Mouse (Mus musculus): ENCODE data around the gene Serpina6. TPM values are rescaled to one million over a fixed set of nuclear protein-coding genes. Genes with fewer than 3 reads are reported as not detected.

Serpina6 gene
- polyA plus RNA-seq, 2 experiments: 793 to 1,383 TPM

DNA sequence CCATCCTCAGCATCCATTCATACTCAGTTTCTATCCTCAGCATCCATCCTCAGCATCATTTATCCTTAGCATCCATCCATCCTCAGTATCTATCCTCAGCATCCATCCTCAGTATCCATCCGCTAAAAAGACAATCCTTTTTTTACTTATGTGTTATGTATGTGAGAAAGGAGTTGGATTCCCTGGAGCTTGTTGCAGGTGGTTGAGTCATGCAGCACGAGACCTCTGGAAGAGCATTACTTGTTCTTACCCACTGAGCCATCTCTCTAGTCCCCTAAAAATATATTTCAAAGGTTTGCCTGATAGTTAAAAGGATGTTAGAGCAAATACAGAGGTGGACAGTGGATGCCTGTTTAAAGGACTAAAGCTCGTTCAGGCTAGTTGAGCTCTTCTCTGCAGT lies 55.2 kb downstream of the Serpina6 start:
- Histone ChIP-seq H3K27ac (no peak overlapping the region), H3K4me3 (ENCODE audit: insufficient read depth in 1 of 2, low read depth in 2 of 2, low read length in 2 of 2) (no peak overlapping the region), H3K9me3 (ENCODE audit: control insufficient read depth, low read length) (no peaks in the 10 kb centered on the region), H3K36me3 (replicated peaks; ENCODE audit: control insufficient read depth, insufficient read depth, low read depth) (no peaks in the 10 kb centered on the region), H3K27me3 (ENCODE audit: control insufficient read depth, insufficient read depth, low read length) (no peaks in the 10 kb centered on the region), H3K9ac (replicated peaks) (no peak overlapping the region), H3K4me1 (replicated peaks; ENCODE audit: control insufficient read depth in 2 of 2, insufficient read depth in 2 of 2, low read length in 1 of 2) (no peaks in the 10 kb centered on the region; a peak in 1 of 4 replicates), H3K4me2 (ENCODE audit: low read depth) (no peak overlapping the region)
- ATAC-seq (ENCODE audit: insufficient read depth) (no peak), DNase-seq (ENCODE audit: low read depth in 3 of 3, low spot score in 3 of 3) (no peak)
- WGBS (ENCODE audit: insufficient replicate concordance): 54% methylated on average over 3 of the region's 3 CpGs
- TF ChIP-seq CTCF (IDR thresholded peaks at IDR 0.05; ENCODE audit: low read depth): no peak
- no peak for TF ChIP-seq EP300 (IDR thresholded peaks at IDR 0.05; ENCODE audit: low read depth)

DNA sequence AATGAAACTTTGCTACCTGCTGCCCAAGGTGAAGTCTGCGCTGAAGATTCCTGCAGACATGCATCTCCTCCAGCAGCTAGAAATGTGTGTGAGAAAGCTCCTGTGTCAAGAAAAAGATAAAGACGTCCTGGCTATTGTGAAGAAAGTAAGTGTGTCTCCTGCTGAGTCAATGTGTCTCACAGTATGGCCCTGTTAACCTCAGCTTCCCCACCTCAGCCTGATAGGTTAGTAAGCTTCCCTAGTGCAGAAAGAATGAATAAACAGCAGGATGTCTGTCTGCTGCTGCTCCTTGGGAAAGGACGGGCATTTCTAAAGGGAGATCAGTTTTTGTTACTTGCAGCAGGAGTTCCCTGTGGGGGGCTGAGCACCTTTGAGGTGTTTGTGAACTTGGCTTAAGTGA lies 56.6 kb downstream of the Serpina6 start:
- DNase-seq (ENCODE audit: low read depth in 3 of 3, low spot score in 3 of 3) (no peak), ATAC-seq (ENCODE audit: insufficient read depth) (no peak)
- no peaks in the 10 kb centered on the region for H3K9me3 ChIP-seq (ENCODE audit: control insufficient read depth, low read length)
- WGBS (ENCODE audit: insufficient replicate concordance): 29% methylated on average over 3 of the region's 3 CpGs
- H3K27ac ChIP-seq: no peak overlapping the region
- H3K4me1 ChIP-seq (replicated peaks; ENCODE audit: control insufficient read depth in 2 of 2, insufficient read depth in 2 of 2, low read length in 1 of 2): no peaks in the 10 kb centered on the region; a peak in 1 of 4 replicates
- H3K36me3 ChIP-seq (replicated peaks; ENCODE audit: control insufficient read depth, insufficient read depth, low read depth): no peaks in the 10 kb centered on the region
- H3K27me3 ChIP-seq (ENCODE audit: control insufficient read depth, insufficient read depth, low read length): no peaks in the 10 kb centered on the region
- TF ChIP-seq EP300 (IDR thresholded peaks at IDR 0.05; ENCODE audit: low read depth) (no peak), CTCF (IDR thresholded peaks at IDR 0.05; ENCODE audit: low read depth) (no peak)
- no peak overlapping the region for H3K4me3 ChIP-seq (ENCODE audit: insufficient read depth in 1 of 2, low read depth in 2 of 2, low read length in 2 of 2)
- no peak overlapping the region for H3K9ac ChIP-seq (replicated peaks)
- no peak overlapping the region for H3K4me2 ChIP-seq (ENCODE audit: low read depth)

DNA sequence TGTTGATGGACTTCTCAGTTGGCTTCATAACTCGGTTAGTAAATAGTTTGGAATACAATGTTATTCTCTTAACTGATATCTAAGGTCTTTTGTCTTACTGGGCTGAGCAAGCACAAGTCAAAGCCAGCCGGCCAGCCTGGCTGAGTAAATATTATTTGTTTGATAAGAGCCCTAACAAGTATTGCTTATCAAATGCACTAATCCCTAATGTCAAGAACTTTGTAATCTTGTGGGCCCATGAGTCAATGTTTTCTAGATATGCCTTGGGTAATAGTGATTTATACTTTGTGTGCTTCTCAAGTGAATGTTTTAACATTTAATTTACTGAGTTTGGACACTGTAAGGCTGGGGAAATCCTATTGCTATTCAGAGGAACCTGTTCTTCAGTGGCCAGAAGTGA lies 58.6 kb downstream of the Serpina6 start:
- WGBS (ENCODE audit: insufficient replicate concordance): 30% methylated on average over 2 of the region's 2 CpGs
- ATAC-seq (ENCODE audit: insufficient read depth) (no peak), DNase-seq (ENCODE audit: low read depth in 3 of 3, low spot score in 3 of 3) (no peak)
- no peak overlapping the region for H3K4me3 ChIP-seq (ENCODE audit: insufficient read depth in 1 of 2, low read depth in 2 of 2, low read length in 2 of 2)
- H3K4me1 ChIP-seq (replicated peaks; ENCODE audit: control insufficient read depth in 2 of 2, insufficient read depth in 2 of 2, low read length in 1 of 2): no peaks in the 10 kb centered on the region; a peak in 1 of 4 replicates
- no peaks in the 10 kb centered on the region for H3K36me3 ChIP-seq (replicated peaks; ENCODE audit: control insufficient read depth, insufficient read depth, low read depth)
- no peak overlapping the region for H3K27ac ChIP-seq
- no peaks in the 10 kb centered on the region for H3K9me3 ChIP-seq (ENCODE audit: control insufficient read depth, low read length)
- H3K9ac ChIP-seq (replicated peaks): no peak overlapping the region
- H3K27me3 ChIP-seq (ENCODE audit: control insufficient read depth, insufficient read depth, low read length): no peaks in the 10 kb centered on the region
- TF ChIP-seq EP300 (IDR thresholded peaks at IDR 0.05; ENCODE audit: low read depth) (no peak), CTCF (IDR thresholded peaks at IDR 0.05; ENCODE audit: low read depth) (no peak)
- H3K4me2 ChIP-seq (ENCODE audit: low read depth): no peak overlapping the region

Other genes starting within 250 kb of the Serpina6 start
- gene 9330161L09Rik, start 249.4 kb downstream of the Serpina6 start, polyA plus RNA-seq (2012; rRNA removed): 0.10 and 0.15 TPM in 2 replicates
- gene 9330161L09Rik, start 249.4 kb downstream of the Serpina6 start, polyA plus RNA-seq (2014; fragmentation: Nextera tagmentation; extraction: Ambion mirVana): 0.10 TPM in 1 of 2 replicates, not detected in the other
- gene Ddx24, start 231.4 kb downstream of the Serpina6 start, polyA plus RNA-seq (2012; rRNA removed): 17.4 and 25.0 TPM in 2 replicates
- 38.3 and 44.1 TPM in 2 replicates for gene Ddx24, start 231.4 kb downstream of the Serpina6 start, polyA plus RNA-seq (2014; fragmentation: Nextera tagmentation; extraction: Ambion mirVana)
- gene Ifi27, start 223.0 kb downstream of the Serpina6 start, polyA plus RNA-seq (2012; rRNA removed): 9.3 and 12.2 TPM in 2 replicates
- 12.8 and 18.6 TPM in 2 replicates for gene Ifi27, start 223.0 kb downstream of the Serpina6 start, polyA plus RNA-seq (2014; fragmentation: Nextera tagmentation; extraction: Ambion mirVana)
- gene Ifi27l2a, start 213.5 kb downstream of the Serpina6 start, polyA plus RNA-seq (2012; rRNA removed): 5.2 and 7.6 TPM in 2 replicates
- 8.3 and 10.8 TPM in 2 replicates for gene Ifi27l2a, start 213.5 kb downstream of the Serpina6 start, polyA plus RNA-seq (2014; fragmentation: Nextera tagmentation; extraction: Ambion mirVana)
- not detected in 2 replicates for gene Ifi27l2b, start 200.0 kb downstream of the Serpina6 start, polyA plus RNA-seq (2012; rRNA removed)
- gene Ifi27l2b, start 200.0 kb downstream of the Serpina6 start, polyA plus RNA-seq (2014; fragmentation: Nextera tagmentation; extraction: Ambion mirVana): not detected in 2 replicates
- gene Ppp4r4, start 124.9 kb downstream of the Serpina6 start, polyA plus RNA-seq (2012; rRNA removed): 0.82 and 0.94 TPM in 2 replicates
- 0.79 and 1.3 TPM in 2 replicates for gene Ppp4r4, start 124.9 kb downstream of the Serpina6 start, polyA plus RNA-seq (2014; fragmentation: Nextera tagmentation; extraction: Ambion mirVana)
- gene Serpina10, start 25.8 kb downstream of the Serpina6 start, polyA plus RNA-seq (2012; rRNA removed): 11.5 and 23.7 TPM in 2 replicates
- 29.3 and 30.0 TPM in 2 replicates for gene Serpina10, start 25.8 kb downstream of the Serpina6 start, polyA plus RNA-seq (2014; fragmentation: Nextera tagmentation; extraction: Ambion mirVana)
- 0.03 and 0.04 TPM in 2 replicates for gene Serpina16, start 18.9 kb upstream of the Serpina6 start, polyA plus RNA-seq (2012; rRNA removed)
- 0.06 and 0.11 TPM in 2 replicates for gene Serpina16, start 18.9 kb upstream of the Serpina6 start, polyA plus RNA-seq (2014; fragmentation: Nextera tagmentation; extraction: Ambion mirVana)
- gene Serpina1f, start 38.3 kb upstream of the Serpina6 start, polyA plus RNA-seq (2012; rRNA removed): not detected in 2 replicates
- 0.18 TPM in 1 of 2 replicates, not detected in the other for gene Serpina1f, start 38.3 kb upstream of the Serpina6 start, polyA plus RNA-seq (2014; fragmentation: Nextera tagmentation; extraction: Ambion mirVana)
- 173 and 195 TPM in 2 replicates for gene Serpina1d, start 116.4 kb upstream of the Serpina6 start, polyA plus RNA-seq (2012; rRNA removed)
- 217 and 229 TPM in 2 replicates for gene Serpina1d, start 116.4 kb upstream of the Serpina6 start, polyA plus RNA-seq (2014; fragmentation: Nextera tagmentation; extraction: Ambion mirVana)
- 741 and 971 TPM in 2 replicates for gene Serpina1b, start 173.2 kb upstream of the Serpina6 start, polyA plus RNA-seq (2012; rRNA removed)
- 823 and 862 TPM in 2 replicates for gene Serpina1b, start 173.2 kb upstream of the Serpina6 start, polyA plus RNA-seq (2014; fragmentation: Nextera tagmentation; extraction: Ambion mirVana)
- gene Serpina1a, start 206.3 kb upstream of the Serpina6 start, polyA plus RNA-seq (2012; rRNA removed): 500 and 557 TPM in 2 replicates
- 503 and 519 TPM in 2 replicates for gene Serpina1a, start 206.3 kb upstream of the Serpina6 start, polyA plus RNA-seq (2014; fragmentation: Nextera tagmentation; extraction: Ambion mirVana)
- 186 and 209 TPM in 2 replicates for gene Serpina1c, start 247.7 kb upstream of the Serpina6 start, polyA plus RNA-seq (2012; rRNA removed)
- gene Serpina1c, start 247.7 kb upstream of the Serpina6 start, polyA plus RNA-seq (2014; fragmentation: Nextera tagmentation; extraction: Ambion mirVana): 205 and 208 TPM in 2 replicates

All from liver, embryonic 14.5 days (tissue).